Mouse (Mus musculus) right cerebral cortex, postnatal 36 days (tissue): ENCODE data around the gene Tfpi2.

ENCODE experiments used
- DNase-seq, 2 experiments: peaks; one replicate each; pipeline ENCODE4 v3.0.0; 2022; ENCODE audit warnings: low spot score in 2 of 2, mixed read lengths in 1 of 2

The Tfpi2 gene

DNA sequence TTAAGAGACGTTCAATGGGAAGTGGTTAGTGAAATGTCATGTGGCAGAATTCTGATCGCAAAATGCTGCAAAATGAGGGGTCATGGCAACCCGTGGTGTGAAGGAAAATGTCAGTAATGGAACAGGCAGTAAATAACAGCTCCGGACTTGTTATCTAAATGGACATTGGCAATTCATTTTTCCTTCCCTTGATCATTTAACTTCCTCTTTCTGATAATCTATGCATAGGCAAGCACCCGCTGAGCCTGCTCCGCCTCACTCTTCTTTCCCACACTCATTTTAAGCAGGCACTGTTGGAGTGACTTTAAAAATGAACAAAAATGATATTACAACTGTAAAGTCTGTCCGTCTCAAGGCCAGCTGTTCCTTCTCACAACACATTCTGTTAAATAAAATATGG lies 72.7 kb downstream of the Tfpi2 start:
- no peak for DNase-seq
